Mouse (Mus musculus): ENCODE data around the gene Memo1. TPM values are rescaled to one million over a fixed set of nuclear protein-coding genes. Genes with fewer than 3 reads are reported as not detected.

The Memo1 gene
- total RNA-seq, 2 experiments from 2014 or later: 172 to 197 TPM

DNA sequence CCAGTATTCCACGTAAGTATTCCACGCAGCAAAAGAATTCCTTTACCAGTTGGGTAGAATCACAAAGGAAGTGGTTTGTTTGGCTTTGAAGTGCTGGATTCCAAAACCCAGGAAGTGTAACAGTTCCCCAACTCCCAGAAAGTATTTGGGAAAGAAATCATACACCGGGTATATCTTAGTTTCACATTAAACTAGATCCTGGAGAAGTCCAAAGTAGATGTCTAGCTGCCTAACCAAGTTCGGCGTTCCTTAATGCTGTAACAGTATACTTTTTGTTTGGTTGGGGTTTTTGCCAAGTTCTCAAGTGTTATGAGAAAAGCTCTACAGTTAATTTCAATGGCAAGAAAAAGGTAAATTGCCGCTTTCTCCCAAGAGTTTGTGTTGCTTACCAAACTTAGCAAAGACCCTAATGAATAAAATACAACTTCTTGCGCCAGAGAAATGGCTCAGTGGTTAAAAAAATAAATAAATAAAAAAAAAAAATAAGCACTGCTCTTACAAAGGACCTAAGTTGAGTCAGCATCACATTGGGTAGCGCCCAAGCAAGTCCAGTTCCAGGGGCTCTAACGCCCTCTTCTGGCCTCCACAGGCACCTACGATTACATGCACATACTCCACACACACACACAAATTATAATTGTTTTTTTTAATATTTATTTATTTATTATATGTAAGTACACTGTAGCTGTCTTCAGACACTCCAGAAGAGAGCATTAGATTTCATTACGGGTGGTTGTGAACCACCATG is 929 bp upstream of the Memo1 start:
- no peak for ATAC-seq (replicated peaks; ENCODE audit: low FRiP score, low TSS enrichment, poor library complexity, severe bottlenecking)

DNA sequence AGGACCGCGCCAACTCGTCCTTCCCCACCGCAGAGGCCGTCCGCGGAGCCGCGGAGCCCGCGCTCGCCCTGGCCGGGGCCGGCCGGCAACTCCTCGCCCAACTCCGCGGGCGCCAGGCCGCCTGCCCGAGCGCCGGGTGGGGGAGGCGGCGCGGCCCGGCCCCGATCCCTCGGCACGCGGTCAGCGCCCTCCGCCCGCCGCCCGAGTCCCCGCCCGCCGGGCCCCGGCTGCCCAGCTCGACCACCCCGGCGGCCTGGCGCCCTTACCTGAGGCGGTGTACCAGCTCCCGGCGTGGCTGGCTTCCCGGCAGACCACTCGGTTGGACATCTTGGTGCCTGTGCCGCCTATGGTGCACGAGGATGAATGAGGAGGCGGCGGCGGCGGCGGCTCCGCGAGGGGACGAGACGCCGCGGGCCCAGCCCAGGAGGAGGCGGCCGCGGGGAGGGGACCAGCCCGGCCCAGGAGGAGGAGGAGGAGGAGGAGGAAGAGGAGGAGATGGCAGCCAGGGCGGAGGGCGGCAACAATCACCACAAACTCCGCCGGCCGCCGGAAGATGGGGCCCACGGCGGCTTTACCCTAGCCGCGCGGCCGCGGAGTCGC is 795 bp downstream of the Memo1 start:
- ATAC-seq (replicated peaks; ENCODE audit: low FRiP score, low TSS enrichment, poor library complexity, severe bottlenecking): peak; percentile 81

DNA sequence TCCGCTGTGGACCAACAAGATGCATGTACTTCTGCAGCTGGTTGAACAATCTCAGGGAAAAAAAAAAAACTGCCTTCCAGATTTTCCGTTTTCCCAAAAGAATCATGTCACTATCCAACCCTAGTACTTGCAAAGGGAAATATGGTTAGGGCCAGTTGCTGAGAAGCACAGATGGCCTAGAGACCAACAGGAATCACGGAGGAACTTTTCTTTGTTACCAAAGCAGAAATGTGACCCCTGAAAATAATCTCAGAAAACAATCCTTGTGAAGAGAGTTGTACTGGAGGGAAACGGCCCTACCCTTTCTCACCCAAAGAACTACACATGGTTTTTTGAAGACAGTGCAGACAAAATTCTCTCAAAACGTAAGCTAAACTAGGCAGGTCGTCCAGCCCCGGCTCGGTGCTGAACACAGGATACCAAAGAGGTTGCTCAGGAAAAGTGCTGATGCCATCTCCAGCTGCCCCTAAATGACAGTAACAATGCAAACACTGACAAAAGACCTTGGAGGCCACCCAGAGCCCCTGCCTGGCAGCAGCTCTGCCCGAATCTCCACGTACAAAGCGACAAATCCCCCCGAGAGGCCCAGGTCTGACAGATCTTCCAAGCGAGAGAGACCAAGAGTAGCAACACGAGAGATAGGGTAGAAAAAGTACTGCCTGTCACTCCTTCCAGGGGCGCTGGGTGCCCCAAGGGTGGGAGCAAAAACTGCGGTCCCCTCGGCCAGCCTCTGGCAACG is 1.5 kb downstream of the Memo1 start:
- 0 out of 2 replicates have a peak, but pooled peaks have one; percentile 7 for ATAC-seq (replicated peaks; ENCODE audit: low FRiP score, low TSS enrichment, poor library complexity, severe bottlenecking)

DNA sequence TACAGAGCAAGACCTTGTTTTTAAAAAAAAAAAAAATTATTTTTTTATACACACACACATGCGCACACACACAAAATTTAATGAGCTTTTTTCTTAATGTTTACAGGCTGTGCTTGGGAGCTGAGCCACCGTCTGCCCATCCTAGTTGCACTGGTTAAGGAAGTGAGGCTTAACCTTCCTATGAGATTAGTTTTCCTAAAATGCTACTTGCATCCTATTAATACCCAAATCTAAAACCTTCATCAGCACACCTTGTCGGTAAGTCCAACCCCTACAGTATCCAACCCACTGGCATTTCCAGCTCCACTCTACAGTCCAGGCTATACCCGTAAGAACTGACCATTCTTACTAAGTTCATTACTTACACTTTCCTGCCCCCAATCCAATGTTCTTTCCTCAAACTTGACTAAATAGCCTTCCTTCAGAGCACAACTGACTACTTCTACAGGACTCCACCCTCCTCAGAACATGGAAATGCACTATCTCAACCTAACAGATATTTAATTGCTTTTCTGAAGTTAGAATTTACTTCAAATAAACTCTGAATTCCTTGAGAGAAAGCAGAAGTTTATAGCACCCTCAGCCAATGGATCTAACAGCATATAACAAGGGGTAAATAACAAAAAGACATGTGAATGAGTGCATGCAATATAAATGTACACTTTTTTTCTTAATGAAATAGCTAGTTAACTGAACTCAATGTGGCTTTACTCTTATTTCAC is 3.5 kb downstream of the Memo1 start:
- no peak; the same call in 1 of the 2 replicates for ATAC-seq (replicated peaks; ENCODE audit: low FRiP score, low TSS enrichment, poor library complexity, severe bottlenecking)

DNA sequence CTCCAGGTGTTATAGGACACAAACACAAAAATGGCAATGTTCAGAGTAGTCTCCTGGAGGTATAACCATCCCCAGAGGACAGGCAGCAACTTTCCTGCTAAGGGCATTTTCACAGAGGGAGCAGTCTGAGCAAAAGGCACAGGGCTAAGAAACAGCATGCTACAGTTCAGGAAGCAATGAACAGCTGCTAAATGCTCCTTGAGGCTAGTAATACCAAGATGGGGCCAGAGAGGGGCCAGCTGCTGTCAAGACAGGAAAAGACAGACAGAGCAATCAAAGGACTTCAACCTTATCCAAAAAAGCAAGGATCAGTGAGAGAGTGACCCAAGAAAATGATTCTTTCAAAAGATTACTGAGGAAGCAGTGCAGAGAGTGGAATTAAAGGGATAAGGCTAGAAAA is 4.5 kb downstream of the Memo1 start:
- ATAC-seq (replicated peaks; ENCODE audit: low FRiP score, low TSS enrichment, poor library complexity, severe bottlenecking): no peak

DNA sequence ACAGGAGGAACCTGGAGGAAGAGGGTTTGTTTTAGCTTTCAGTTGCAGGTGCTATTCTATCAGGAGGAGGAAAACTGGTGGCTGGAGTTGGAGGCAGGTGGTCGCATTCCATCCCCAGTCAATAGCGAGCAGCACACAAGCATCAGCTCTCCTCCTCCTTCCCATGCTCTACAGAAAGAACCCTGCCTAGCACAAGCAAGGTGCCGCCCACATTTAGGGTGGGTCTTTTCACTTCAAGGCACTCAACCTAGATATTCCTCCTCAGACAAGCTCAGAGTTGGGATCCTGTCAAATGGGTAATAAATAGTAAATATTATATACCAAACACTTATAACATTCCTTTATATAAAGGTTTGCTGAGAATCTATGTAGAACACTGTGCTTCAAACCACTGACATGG is 5.1 kb downstream of the Memo1 start:
- no peak for ATAC-seq (replicated peaks; ENCODE audit: low FRiP score, low TSS enrichment, poor library complexity, severe bottlenecking)

DNA sequence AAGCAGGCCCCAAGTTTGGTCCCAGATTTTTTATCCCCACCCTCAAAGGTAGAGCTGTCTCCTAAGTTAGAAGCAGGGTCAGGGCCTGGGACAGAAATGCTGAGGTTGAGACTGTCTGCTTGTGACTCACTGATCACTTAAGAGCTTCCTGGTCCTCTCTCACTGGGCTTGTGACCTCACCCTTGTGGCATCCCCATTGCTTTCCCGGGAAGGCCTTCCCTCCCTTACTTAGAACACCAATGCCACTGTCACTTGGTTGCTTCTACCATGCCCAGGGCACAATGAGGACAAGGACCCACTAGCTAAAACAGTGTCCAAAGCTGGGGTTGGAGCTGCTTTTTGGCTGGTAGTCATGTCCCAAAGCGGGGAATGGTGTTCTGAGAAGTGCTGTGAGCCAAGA is 6.7 kb downstream of the Memo1 start:
- no peak for ATAC-seq (replicated peaks; ENCODE audit: low FRiP score, low TSS enrichment, poor library complexity, severe bottlenecking)

DNA sequence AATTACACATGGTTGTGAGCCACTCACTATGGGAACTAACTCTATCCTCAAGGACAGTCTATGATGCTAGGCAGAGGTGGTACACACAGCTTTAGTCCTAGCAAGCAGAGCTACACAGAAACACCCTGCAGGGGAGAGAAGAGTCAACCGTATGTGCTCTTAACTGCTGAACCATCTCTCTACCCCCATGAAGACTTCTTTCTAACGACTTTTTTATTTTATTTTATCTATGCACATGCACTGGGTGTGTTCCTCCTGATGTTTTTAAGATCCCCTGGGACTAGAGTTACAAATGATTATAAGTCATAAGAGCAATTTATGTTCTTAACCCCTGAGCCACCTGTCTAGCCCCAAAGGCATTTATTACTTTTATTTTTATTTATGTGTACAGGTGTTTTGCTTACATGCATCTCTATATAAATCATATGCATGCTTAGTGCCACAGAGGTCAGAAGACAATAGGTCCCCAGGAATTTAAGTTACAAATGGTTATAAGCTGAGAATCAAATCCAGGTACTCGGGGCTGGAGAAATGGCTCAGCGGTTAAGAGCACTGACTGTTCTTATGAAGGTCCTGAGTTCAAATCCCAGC is 9.1 kb downstream of the Memo1 start:
- peak; percentile 84 for ATAC-seq (replicated peaks; ENCODE audit: low FRiP score, low TSS enrichment, poor library complexity, severe bottlenecking)

DNA sequence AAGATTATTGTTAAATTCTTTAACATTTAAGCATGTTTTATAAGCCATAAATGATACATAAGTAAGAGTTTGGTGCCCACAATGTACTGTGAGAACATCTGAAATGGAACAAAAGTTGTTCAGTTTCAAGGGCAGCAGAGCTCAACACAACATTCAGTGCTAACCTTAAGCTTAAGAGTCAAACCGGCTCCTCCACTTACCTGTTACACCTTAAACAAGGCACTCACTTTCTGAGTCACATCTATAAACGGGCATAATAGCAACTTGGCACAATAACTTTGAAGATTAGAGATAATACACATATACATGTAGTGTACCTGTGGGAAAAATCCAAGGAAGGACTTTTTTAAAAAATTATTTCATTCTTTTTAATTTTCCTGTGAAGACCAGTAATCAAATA is 9.6 kb downstream of the Memo1 start:
- ATAC-seq (replicated peaks; ENCODE audit: low FRiP score, low TSS enrichment, poor library complexity, severe bottlenecking): no peak

DNA sequence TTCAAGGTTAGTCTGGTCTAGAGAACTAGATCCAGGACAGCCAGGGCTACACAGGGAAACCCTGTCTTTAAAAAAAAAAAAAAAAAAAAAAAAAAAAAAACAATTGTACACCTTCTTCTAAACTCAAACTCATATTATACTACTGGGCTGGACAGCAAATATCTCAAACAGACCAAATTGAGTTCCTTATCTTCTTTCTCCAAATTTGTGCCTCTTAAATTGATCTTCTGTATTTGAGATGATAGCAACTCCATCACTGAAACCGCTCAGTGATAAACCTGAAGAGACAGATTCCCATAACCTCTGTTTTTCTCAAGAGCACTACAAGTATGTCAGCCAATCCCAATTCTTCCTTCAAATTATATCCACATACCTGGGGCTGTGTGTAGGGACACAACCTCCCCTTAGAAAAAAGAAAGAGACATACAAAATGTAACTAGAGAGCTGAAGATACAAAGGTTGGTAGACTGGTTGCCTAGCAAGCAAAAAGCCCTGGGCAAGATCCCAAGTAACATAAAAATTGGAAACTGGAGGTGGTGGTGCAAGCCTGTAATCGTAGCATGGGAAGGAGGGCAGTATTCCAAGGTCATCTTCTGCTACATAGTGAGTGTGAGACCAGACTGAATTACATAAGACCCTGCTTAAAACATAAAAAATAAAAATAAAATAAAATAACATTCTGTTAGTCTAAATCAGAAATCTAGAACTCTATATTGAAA is 10.8 kb downstream of the Memo1 start:
- ATAC-seq (replicated peaks; ENCODE audit: low FRiP score, low TSS enrichment, poor library complexity, severe bottlenecking): peak; percentile 29; the same call in 1 of the 2 replicates

DNA sequence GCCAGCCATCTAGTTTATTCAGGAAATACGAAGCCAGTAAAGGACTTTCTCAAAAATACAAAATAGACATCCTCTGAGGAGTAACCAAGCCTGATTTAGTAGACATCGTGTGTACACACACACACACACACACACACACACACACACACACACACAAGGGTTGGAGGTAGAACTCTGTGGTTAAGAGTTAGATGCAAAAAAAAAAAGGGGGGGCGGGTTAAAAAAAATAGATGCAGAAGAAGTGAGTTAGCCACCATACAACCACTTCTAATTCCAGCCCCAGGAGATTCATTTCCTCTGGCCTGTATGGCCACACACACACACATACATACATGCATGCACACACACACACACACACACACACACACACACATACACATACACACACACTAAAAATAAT is 13.3 kb downstream of the Memo1 start:
- ATAC-seq (replicated peaks; ENCODE audit: low FRiP score, low TSS enrichment, poor library complexity, severe bottlenecking): no peak

DNA sequence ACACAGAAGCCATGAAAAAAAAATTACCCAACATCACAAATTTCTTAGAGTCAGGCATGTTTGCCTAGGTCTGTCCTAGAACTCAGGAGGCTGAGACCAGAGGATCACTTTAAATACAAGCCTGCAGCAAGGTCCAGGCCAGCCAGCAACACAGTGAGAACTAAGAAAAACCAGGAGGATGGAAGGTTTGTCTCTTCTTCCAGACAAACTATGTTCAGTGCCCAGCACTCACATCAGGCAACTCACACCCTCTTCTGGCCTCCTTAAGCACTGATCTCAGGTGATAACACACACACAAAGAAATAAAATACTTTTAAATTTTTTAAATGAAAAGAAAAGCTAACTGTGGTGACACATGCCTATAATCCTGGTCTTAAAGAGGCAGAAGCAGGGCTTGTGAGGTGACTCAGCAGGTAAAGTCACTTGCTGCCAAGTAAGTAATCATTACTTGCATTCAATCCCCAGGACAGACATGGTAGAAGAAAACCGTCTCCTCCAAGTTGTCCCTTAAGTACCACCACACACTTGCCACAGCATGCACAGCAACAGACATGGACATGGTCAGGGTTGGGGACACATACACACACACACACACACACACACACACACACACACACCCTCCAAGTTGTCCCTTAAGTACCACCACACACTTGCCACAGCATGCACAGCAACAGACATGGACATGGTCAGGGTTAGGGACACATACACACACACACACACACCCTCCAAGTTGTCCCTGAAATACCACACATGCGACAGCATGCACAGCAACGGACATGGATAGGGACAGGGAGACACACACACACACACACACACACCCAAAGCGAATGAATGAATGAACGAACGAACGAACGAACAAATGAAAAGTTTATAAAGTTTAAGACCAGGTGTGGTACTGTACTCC is 16.1 kb downstream of the Memo1 start:
- ATAC-seq (replicated peaks; ENCODE audit: low FRiP score, low TSS enrichment, poor library complexity, severe bottlenecking): peak; percentile 54

DNA sequence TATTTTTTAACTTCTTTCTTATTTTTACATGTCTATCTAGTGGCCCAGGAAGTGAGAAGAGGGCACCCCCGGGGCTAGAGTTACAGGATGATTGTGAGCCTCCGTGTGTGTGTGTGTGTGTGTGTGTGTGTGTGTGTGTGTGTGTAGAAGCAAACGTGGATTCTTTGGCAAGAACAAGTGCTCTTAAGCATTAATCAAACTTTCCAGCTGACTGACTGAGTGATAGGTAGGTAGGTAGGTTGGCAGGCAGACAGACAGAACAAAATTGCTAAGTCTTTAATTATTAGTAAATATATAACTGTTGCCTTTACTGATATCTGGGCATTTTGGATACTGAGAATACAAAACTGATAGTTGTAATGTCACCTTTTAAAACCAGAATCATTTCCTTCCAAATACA is 20.9 kb downstream of the Memo1 start:
- ATAC-seq (replicated peaks; ENCODE audit: low FRiP score, low TSS enrichment, poor library complexity, severe bottlenecking): no peak

DNA sequence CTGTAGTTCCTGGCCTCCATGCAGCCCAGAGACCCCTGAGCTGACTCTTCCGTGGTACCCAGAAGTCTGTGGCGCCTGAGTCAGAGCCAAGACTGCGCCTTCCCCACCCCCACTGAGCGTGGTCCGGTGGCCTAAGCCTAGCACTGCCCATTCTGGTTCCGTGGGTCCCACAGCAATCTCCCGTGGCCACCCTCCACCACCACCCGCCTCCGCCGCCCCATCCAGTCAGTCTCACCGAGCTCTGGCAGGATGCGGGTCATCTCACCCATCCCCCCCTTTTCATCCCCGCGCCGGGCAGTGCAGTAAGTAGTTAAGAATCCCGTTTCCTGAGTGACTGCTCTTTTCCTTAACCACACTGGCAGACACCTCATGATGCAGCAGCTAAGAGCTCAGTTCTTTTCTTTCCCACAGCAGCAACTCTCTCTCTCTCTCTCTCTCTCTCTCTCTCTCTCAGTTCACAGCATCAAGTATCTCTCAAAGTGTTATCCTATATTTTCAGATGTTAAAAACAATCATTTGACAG is 22.6 kb downstream of the Memo1 start:
- ATAC-seq (replicated peaks; ENCODE audit: low FRiP score, low TSS enrichment, poor library complexity, severe bottlenecking): no peak

DNA sequence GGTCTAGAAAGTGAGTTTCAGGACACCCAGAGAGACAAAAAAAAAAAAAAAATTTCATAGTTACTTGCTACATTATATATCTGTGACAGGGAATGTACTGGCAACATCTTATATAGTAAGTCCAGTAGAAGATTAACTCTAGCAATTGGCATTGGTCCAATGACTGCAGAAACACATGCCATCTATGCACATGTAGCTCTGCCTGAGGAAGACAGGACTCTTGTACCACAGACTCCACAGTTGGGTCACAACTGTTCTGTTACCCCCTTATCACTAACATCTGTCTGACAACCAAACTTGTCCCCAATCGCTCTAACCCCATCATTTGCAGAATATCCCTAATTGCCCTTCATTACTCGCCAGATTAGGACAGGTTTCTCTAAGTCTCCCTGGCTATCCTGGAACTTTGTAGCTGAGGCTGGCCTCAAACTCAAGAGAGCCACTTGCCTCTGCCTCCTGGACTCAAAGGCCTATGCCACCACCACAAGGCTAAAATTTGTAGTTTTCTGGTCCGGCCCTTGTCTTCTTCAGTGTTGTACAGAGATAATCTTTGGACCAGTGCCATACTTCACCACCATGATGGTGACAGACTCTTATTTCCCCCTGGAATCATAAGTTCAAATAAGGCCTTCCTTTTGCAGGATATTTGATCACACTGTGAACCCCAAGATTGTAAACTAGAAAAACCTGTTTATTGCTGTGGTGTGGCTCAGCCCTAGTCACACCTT is 23.6 kb downstream of the Memo1 start:
- ATAC-seq (replicated peaks; ENCODE audit: low FRiP score, low TSS enrichment, poor library complexity, severe bottlenecking): peak; percentile 52

DNA sequence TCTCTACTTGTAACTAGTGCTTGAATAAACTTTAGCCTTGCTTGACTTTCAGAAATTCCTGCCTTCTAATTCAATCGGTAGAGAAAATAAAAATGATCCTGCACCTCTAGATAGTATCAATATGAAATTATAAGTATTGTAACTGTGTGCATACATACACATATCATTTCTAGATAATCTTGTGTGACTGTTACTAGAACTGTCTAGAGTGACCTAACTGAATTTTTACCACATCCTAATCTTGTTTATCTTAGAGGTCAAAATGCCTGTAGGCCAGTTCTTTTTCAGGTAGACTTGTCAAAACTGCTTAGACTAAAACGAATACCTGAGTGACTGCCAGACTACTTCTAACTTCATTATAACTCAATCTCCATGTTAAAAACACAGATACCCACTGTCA is 25.1 kb downstream of the Memo1 start:
- no peak for ATAC-seq (replicated peaks; ENCODE audit: low FRiP score, low TSS enrichment, poor library complexity, severe bottlenecking)
